Mouse (Mus musculus): Measurements from ENCODE around the gene Clrn3.
A peak's percentile ranks its signal among the peaks of the same experiment; 100 is the strongest.

Clrn3 gene

GRCm38 (mm10) chr7:135488214-135488810 lies 40.1 kb downstream of the Clrn3 start:
- DNase-seq (ENCODE audit: inconsistent age in 2 of 2, low spot score in 1 of 2) = peak in 1 of 2 experiments; percentile 37

GRCm38 (mm10) chr7:135487423-135487822 lies 41.0 kb downstream of the Clrn3 start:
- peak; percentile 55 to 91 for DNase-seq (ENCODE audit: inconsistent age in 2 of 2, low spot score in 1 of 2)

- DNase-seq (ENCODE audit: inconsistent age in 2 of 2, low spot score in 1 of 2) = no peak
Measured at GRCm38 (mm10) chr7:135486645-135487382, 41.6 kb downstream of the Clrn3 start.

GRCm38 (mm10) chr7:135485796-135486410 lies 42.6 kb downstream of the Clrn3 start:
- peak; percentile 38 to 53 for DNase-seq (ENCODE audit: inconsistent age in 2 of 2, low spot score in 1 of 2)

GRCm38 (mm10) chr7:135485116-135485795 lies 43.2 kb downstream of the Clrn3 start:
- DNase-seq (ENCODE audit: inconsistent age in 2 of 2, low spot score in 1 of 2) = no peak

GRCm38 (mm10) chr7:135484341-135484740 lies 44.1 kb downstream of the Clrn3 start:
- DNase-seq (ENCODE audit: inconsistent age in 2 of 2, low spot score in 1 of 2) = no peak

GRCm38 (mm10) chr7:135483751-135484150 lies 44.7 kb downstream of the Clrn3 start:
- no peak for DNase-seq (ENCODE audit: inconsistent age in 2 of 2, low spot score in 1 of 2)

- no peak for DNase-seq (ENCODE audit: inconsistent age in 2 of 2, low spot score in 1 of 2)
Measured at GRCm38 (mm10) chr7:135481150-135481549, 47.3 kb downstream of the Clrn3 start.

GRCm38 (mm10) chr7:135479912-135480311 lies 48.5 kb downstream of the Clrn3 start:
- DNase-seq (ENCODE audit: inconsistent age in 2 of 2, low spot score in 1 of 2) = no peak

GRCm38 (mm10) chr7:135479322-135479880 lies 49.1 kb downstream of the Clrn3 start:
- peak; percentile 53 to 85 for DNase-seq (ENCODE audit: inconsistent age in 2 of 2, low spot score in 1 of 2)

GRCm38 (mm10) chr7:135477256-135477655 lies 51.2 kb downstream of the Clrn3 start:
- DNase-seq (ENCODE audit: inconsistent age in 2 of 2, low spot score in 1 of 2) = no peak

GRCm38 (mm10) chr7:135475981-135476380 lies 52.5 kb downstream of the Clrn3 start:
- DNase-seq (ENCODE audit: inconsistent age in 2 of 2, low spot score in 1 of 2) = peak in 1 of 2 experiments; percentile 11

- DNase-seq (ENCODE audit: inconsistent age in 2 of 2, low spot score in 1 of 2) = no peak
Measured at GRCm38 (mm10) chr7:135470319-135470718, 58.1 kb downstream of the Clrn3 start.

GRCm38 (mm10) chr7:135468631-135469030 lies 59.8 kb downstream of the Clrn3 start:
- DNase-seq (ENCODE audit: inconsistent age in 2 of 2, low spot score in 1 of 2) = no peak

GRCm38 (mm10) chr7:135465293-135465692 lies 63.2 kb downstream of the Clrn3 start:
- no peak for DNase-seq (ENCODE audit: inconsistent age in 2 of 2, low spot score in 1 of 2)

- peak; percentile 43 to 80 for DNase-seq (ENCODE audit: inconsistent age in 2 of 2, low spot score in 1 of 2)
Measured at GRCm38 (mm10) chr7:135464689-135465259, 63.7 kb downstream of the Clrn3 start.
